Mouse (Mus musculus) stomach, postnatal 0 days (tissue): ENCODE results near the gene Trib2.

Experiments used
- CTCF ChIP-seq: IDR thresholded peaks from 2 replicates; pipeline ENCODE4 v1.5.1; 2016; ENCODE audit warnings: antibody characterized with exemption, low read depth, mild to moderate bottlenecking, moderate library complexity
- EP300 ChIP-seq: optimal IDR thresholded peaks from 2 replicates; pipeline ENCODE3; 2016; ENCODE audit warnings: antibody characterized with exemption

DNA sequence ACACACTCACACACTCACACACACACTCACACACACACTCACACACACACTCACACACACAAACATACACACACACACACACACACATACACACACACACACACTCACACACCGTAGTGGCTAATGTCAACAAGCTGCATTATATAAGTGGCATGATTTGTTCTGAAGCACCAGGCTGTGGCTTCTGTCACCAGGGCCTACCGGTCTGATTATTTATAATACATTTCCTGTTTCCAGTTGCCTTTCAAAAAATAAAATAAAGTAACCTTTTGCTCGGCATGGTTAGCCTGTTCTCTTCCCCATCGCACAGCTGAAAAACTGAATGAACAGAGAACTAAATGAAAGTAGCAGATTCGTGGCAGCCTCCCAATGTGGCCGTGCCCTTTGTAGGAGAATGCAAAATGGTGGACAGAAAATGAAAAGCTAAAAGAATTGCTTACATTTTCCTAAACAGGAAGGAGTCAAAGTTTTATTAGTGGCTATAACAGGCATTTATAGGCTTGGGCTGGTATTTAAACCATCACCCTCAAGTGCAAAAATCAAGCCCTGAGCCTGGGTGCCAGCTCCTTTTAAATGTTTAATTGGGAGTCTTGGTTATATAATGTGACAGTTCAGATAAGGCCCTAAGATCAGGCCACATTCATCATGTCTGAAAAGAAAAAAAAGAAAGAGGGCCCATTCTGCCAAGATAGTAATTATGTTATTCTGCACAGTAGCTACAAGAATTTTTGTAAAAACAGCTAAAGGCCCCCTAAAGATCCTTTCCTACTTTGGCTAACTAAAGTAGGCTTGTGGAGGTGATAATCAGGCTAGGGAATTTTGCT, 4.4 kb downstream of the Trib2 start:
- TF ChIP-seq CTCF = no peak
- no peak for TF ChIP-seq EP300
